Mouse (Mus musculus) limb, embryonic 13.5 days (tissue): ENCODE data around the gene Dok5. TPM values are rescaled to one million over a fixed set of nuclear protein-coding genes. Genes with fewer than 3 reads are reported as not detected.

ENCODE experiments used
- ATAC-seq: fragments of 200-750 bp; cut with Nextera tagmentation; 2 replicates; pipeline ENCODE4 v1.8.0; 2017; ENCODE audit warnings: low read depth, moderate number of reproducible peaks, moderate TSS enrichment; ENCODE audit not compliant: low FRiP score
- H3K27ac ChIP-seq: fragments of 300-500 bp; sonication (generic); 2 replicates; pipeline ENCODE4 v1.5.1; 2015; ENCODE audit warnings: inconsistent platforms, mild to moderate bottlenecking, moderate library complexity
- H3K27me3 ChIP-seq: fragments of 300-500 bp; sonication (generic); 2 replicates; pipeline ENCODE4 v1.6.1; 2015; ENCODE audit warnings: mild to moderate bottlenecking, inconsistent platforms
- H3K36me3 ChIP-seq: fragments of 300-500 bp; sonication (generic); 2 replicates; pipeline ENCODE4 v1.6.1; 2015; ENCODE audit warnings: inconsistent platforms, mild to moderate bottlenecking, moderate library complexity
- H3K4me1 ChIP-seq: fragments of 300-500 bp; sonication (generic); 2 replicates; pipeline ENCODE4 v1.6.1; 2015; ENCODE audit warnings: inconsistent platforms
- H3K4me2 ChIP-seq: fragments of 300-500 bp; sonication (generic); replicated peaks from 2 replicates; pipeline ENCODE4 v1.6.1; 2015; ENCODE audit warnings: inconsistent platforms, mild to moderate bottlenecking, moderate library complexity
- H3K4me3 ChIP-seq: fragments of 300-500 bp; sonication (generic); 2 replicates; pipeline ENCODE4 v1.5.1; 2015; ENCODE audit warnings: moderate library complexity, mild to moderate bottlenecking, inconsistent platforms
- H3K9ac ChIP-seq: fragments of 300-500 bp; sonication (generic); 2 replicates; pipeline ENCODE4 v1.6.1; 2015; ENCODE audit warnings: mild to moderate bottlenecking, inconsistent platforms
- H3K9me3 ChIP-seq: fragments of 300-500 bp; sonication (generic); 2 replicates; pipeline ENCODE4 v1.6.1; 2016; ENCODE audit warnings: inconsistent platforms
- WGBS: fragments of 180-500 bp; shearing (Covaris S2); methylation state at CpG from one replicate; pipeline ENCODE4 v1.1.7; 2015; 5-methylcytosine and 5-hydroxymethylcytosine counted together
- polyA plus RNA-seq: library from polyadenylated mRNA; unstranded; fragments of >200 nt; fragmentation: Nextera tagmentation; extraction: Ambion mirVana; gene quantifications from 2 replicates; pipeline ENCODE4 v1.2.1, GENCODE M21; 2015

The Dok5 gene
- polyA plus RNA-seq, 1 experiment from 2014 or later, result 11.0 TPM

DNA sequence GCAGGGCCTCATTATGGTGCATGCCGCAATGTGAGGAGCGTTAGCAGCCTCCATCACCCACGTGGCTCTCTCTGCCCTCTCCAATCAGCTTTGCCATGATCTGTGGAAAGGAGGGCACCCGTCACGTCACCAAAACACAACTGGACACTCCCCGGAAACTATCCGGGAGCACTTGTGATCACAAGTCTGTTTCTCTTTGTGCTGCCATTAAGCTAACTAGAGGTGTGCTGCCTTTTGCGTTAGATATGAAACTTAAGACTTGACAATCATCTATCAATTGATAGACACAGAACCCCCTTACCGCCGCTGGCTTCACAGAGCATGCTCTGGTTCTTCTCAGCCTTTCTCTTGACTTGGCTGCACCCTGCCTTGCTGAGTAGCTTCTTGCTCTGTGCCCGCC lies 6.9 kb upstream of the Dok5 start:
- H3K27ac ChIP-seq, result no peak overlapping the region
- H3K4me2 ChIP-seq, result no peak overlapping the region
- no peak for ATAC-seq
- no peaks in the 10 kb centered on the region for H3K9me3 ChIP-seq
- 76% methylated on average over 11 of the region's 11 CpGs for WGBS
- no peaks in the 10 kb centered on the region for H3K4me1 ChIP-seq
- H3K4me3 ChIP-seq, result no peak overlapping the region
- H3K36me3 ChIP-seq, result no peaks in the 10 kb centered on the region
- no peaks in the 10 kb centered on the region for H3K27me3 ChIP-seq
- no peak overlapping the region for H3K9ac ChIP-seq

DNA sequence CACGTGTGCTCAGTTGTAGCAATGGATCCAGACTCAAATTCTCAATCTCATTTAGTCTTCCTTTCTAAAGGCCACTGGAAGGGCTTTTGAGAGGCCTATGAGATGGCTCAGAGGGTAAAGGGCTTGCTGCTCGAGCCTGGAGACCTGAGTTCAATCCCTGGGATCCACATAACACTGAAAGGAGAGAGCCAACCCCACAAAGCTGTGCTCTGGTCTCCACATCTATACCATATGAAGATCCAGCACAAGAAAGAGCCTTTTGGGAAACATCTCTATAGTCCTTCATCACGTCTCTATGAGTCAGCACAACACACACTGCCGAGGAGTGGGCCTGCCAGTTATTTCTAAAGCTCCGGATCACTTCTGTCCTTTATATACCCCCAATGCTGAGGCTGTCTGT lies 5.8 kb upstream of the Dok5 start:
- ATAC-seq, result no peak
- H3K36me3 ChIP-seq, result no peaks in the 10 kb centered on the region
- H3K9ac ChIP-seq, result no peak overlapping the region
- no peaks in the 10 kb centered on the region for H3K4me1 ChIP-seq
- no peak overlapping the region for H3K4me2 ChIP-seq
- H3K27ac ChIP-seq, result no peak overlapping the region
- H3K4me3 ChIP-seq, result no peak overlapping the region
- WGBS, result 86% methylated on average over 5 of the region's 5 CpGs
- H3K9me3 ChIP-seq, result no peaks in the 10 kb centered on the region
- peaks cover 8% of the 10 kb centered on the region for H3K27me3 ChIP-seq

- H3K9ac ChIP-seq, result no peak overlapping the region
- H3K4me3 ChIP-seq, result no peak overlapping the region
- ATAC-seq, result no peak
- 47% methylated on average over 6 of the region's 6 CpGs for WGBS
- H3K4me1 ChIP-seq, result peaks cover 10% of the 10 kb centered on the region; the same call in 1 of the 2 replicates
- peaks cover 21% of the 10 kb centered on the region for H3K27me3 ChIP-seq
- H3K4me2 ChIP-seq, result no peak overlapping the region
- no peaks in the 10 kb centered on the region for H3K9me3 ChIP-seq
- no peak overlapping the region for H3K27ac ChIP-seq
- H3K36me3 ChIP-seq, result no peaks in the 10 kb centered on the region
Observed at GRCm38 (mm10) chr2:170726996-170727710, 4.5 kb upstream of the Dok5 start.

DNA sequence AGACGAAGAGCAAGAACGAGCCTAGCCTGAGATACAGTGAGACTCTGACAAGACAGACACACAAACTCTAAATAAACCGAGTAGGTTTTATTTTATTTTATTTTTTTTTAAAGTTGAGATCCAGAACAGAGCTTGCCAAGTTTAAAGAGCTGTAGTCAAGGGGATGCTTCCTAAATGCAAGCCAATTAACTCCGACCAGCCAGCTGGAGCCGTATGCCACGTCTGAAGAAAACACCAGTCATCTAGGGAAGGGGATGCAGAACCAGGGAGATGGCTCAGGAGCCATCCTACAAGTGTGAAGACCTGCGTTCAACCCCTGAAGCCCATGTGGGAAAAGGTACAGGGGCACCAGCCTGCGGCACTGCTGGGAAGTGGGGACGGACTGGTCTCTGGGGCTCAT lies 2.7 kb upstream of the Dok5 start:
- Histone ChIP-seq H3K27ac (no peak overlapping the region), H3K4me3 (no peak overlapping the region), H3K4me2 (no peak overlapping the region), H3K9me3 (no peaks in the 10 kb centered on the region), H3K9ac (no peak overlapping the region), H3K27me3 (peaks cover 36% of the 10 kb centered on the region), H3K36me3 (no peaks in the 10 kb centered on the region), H3K4me1 (peaks cover 14% of the 10 kb centered on the region; the same call in 1 of the 2 replicates)
- ATAC-seq, result no peak
- WGBS, result 88% methylated on average over 9 of the region's 9 CpGs

- Histone ChIP-seq H3K4me3 (no peak overlapping the region), H3K4me2 (no peak overlapping the region), H3K9me3 (no peaks in the 10 kb centered on the region), H3K9ac (no peak overlapping the region), H3K27me3 (peaks cover 36% of the 10 kb centered on the region), H3K27ac (no peak overlapping the region), H3K4me1 (peaks cover 14% of the 10 kb centered on the region; the same call in 1 of the 2 replicates), H3K36me3 (no peaks in the 10 kb centered on the region)
- 53% methylated on average over 2 of the region's 2 CpGs for WGBS
- ATAC-seq, result no peak
Observed at GRCm38 (mm10) chr2:170729661-170730060, 1.9 kb upstream of the Dok5 start.

DNA sequence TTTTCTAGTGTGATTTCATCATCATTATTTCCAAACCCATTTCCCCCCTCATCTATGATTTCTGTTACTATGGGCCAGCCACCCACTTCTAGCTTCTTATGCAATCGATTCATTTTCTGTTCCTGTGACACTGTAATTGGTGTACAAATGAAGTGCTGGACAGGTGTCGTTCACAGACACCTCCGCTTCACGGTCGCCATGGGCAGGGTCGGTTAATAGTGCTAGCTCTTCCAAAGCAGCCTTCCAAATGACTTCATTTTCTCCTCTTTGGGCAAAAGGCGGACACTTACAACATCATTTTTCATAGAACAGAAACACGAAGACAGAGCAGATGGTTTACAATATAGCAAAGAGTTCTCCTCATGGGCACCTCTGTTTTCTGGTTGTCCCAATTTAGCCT lies 1.5 kb upstream of the Dok5 start:
- Histone ChIP-seq H3K9ac (no peak overlapping the region), H3K9me3 (no peaks in the 10 kb centered on the region), H3K36me3 (no peaks in the 10 kb centered on the region), H3K4me3 (no peak overlapping the region), H3K27ac (no peak overlapping the region), H3K27me3 (peaks cover 36% of the 10 kb centered on the region), H3K4me1 (peaks cover 14% of the 10 kb centered on the region; the same call in 1 of the 2 replicates), H3K4me2 (no peak overlapping the region)
- WGBS, result 89% methylated on average over 8 of the region's 8 CpGs
- no peak for ATAC-seq

DNA sequence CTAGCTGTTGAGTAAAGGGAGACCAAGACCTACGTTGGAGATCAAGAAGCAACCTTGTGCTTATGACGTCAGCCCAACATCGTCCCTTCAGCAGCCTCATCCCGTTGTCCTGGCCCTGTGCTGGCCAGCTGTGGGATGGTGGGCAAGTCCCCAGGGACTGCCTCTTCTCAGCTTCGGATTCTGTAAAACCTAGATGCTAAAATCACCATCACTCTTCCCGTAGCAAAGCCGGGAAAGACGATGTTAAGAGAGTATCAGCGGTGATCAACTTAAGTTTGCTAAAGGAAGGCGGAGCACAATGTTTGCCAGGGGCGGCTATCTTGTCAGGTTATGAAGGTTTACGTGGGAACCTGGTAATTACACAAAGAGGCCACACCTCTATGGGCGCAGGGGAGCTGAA lies 826 bp upstream of the Dok5 start:
- Histone ChIP-seq H3K36me3 (no peaks in the 10 kb centered on the region), H3K9me3 (no peaks in the 10 kb centered on the region), H3K9ac (no peak overlapping the region), H3K4me3 (no peak overlapping the region; the same call in 1 of the 2 replicates), H3K4me2 (peak overlapping the region; percentile 94), H3K27ac (no peak overlapping the region), H3K4me1 (peaks cover 14% of the 10 kb centered on the region; the same call in 1 of the 2 replicates), H3K27me3 (peaks cover 36% of the 10 kb centered on the region)
- no peak for ATAC-seq
- 58% methylated on average over 13 of the region's 13 CpGs for WGBS

DNA sequence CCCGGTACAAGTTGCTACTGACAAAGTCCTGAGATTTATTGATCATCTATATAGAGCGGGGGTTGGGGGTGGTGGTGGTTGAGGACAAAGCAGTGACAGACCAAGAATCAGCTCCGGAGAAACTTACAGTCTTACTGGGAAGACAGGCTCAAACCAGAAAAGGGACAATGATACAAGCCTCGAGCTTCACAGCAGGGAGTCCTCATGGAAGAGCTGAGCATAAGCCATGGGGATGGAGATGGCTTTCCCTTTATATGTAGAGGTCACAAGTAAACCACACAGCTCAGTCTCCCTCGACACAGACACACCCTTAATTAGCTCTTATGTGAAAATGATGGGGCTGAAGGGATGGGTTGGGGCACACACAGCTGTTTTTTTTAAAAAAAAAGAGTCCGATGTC lies 402 bp upstream of the Dok5 start:
- 22% methylated on average over 6 of the region's 6 CpGs for WGBS
- Histone ChIP-seq H3K27ac (no peak overlapping the region), H3K4me3 (peak overlapping the region; percentile 57), H3K4me1 (peaks cover 14% of the 10 kb centered on the region; the same call in 1 of the 2 replicates), H3K9me3 (no peaks in the 10 kb centered on the region), H3K27me3 (peaks cover 36% of the 10 kb centered on the region), H3K4me2 (peak overlapping the region; percentile 94), H3K9ac (peak overlapping the region; percentile 69), H3K36me3 (no peaks in the 10 kb centered on the region)
- ATAC-seq, result no peak; the same call in 1 of the 2 replicates

- peaks cover 36% of the 10 kb centered on the region for H3K27me3 ChIP-seq
- no peak overlapping the region for H3K4me3 ChIP-seq
- H3K36me3 ChIP-seq, result no peaks in the 10 kb centered on the region
- H3K9me3 ChIP-seq, result no peaks in the 10 kb centered on the region
- no peak overlapping the region for H3K4me2 ChIP-seq
- H3K27ac ChIP-seq, result no peak overlapping the region
- peaks cover 14% of the 10 kb centered on the region; the same call in 1 of the 2 replicates for H3K4me1 ChIP-seq
- 92% methylated on average over 1 of the region's 1 CpGs for WGBS
- ATAC-seq, result no peak
- H3K9ac ChIP-seq, result no peak overlapping the region
Observed at GRCm38 (mm10) chr2:170733671-170734070, 2.1 kb downstream of the Dok5 start.

- no peak overlapping the region for H3K27ac ChIP-seq
- no peaks in the 10 kb centered on the region for H3K36me3 ChIP-seq
- H3K27me3 ChIP-seq, result peaks cover 36% of the 10 kb centered on the region
- H3K4me3 ChIP-seq, result no peak overlapping the region
- H3K9me3 ChIP-seq, result no peaks in the 10 kb centered on the region
- H3K4me2 ChIP-seq, result no peak overlapping the region
- no peak for ATAC-seq
- WGBS, result 34% methylated on average over 3 of the region's 3 CpGs
- no peak overlapping the region for H3K9ac ChIP-seq
- H3K4me1 ChIP-seq, result peaks cover 14% of the 10 kb centered on the region; the same call in 1 of the 2 replicates
Observed at GRCm38 (mm10) chr2:170734446-170734845, 2.8 kb downstream of the Dok5 start.

- 85% methylated on average over 9 of the region's 9 CpGs for WGBS
- no peaks in the 10 kb centered on the region for H3K9me3 ChIP-seq
- ATAC-seq, result no peak
Observed at GRCm38 (mm10) chr2:170738446-170738845, 6.8 kb downstream of the Dok5 start.

DNA sequence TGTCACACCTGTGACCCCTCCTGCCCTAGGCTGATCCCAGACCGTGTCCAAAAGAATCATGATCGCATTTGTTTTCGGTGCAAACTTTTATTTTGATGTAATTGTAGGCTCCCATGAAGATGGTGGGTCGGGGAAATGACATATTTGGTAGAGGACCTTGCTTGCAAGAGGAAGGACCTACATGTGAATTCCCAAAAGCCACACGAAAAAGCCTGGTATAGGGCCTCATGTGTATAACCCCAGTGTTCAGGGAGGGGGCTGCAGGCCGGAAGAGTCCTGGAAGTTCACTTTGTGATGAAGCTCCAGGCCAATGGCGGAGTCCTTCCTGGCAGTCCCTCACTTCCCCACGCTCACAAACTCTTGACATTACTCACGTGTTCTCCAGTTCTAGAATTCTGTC lies 7.3 kb downstream of the Dok5 start:
- no peak overlapping the region for H3K27ac ChIP-seq
- H3K4me1 ChIP-seq, result peaks cover 3% of the 10 kb centered on the region
- no peak overlapping the region for H3K4me2 ChIP-seq
- ATAC-seq, result no peak
- H3K4me3 ChIP-seq, result no peak overlapping the region
- no peaks in the 10 kb centered on the region for H3K36me3 ChIP-seq
- H3K9me3 ChIP-seq, result no peaks in the 10 kb centered on the region
- H3K9ac ChIP-seq, result no peak overlapping the region
- 91% methylated on average over 9 of the region's 9 CpGs for WGBS
- no peaks in the 10 kb centered on the region; the same call in 1 of the 2 replicates for H3K27me3 ChIP-seq

More at GRCm38 (mm10) chr2:170738446-170738845, 6.8 kb downstream of the Dok5 start:
- H3K4me3 ChIP-seq, result no peak overlapping the region
- peaks cover 3% of the 10 kb centered on the region for H3K4me1 ChIP-seq
- H3K27ac ChIP-seq, result no peak overlapping the region
- H3K36me3 ChIP-seq, result no peaks in the 10 kb centered on the region
- no peak overlapping the region for H3K4me2 ChIP-seq
- H3K9ac ChIP-seq, result no peak overlapping the region
- H3K27me3 ChIP-seq, result peaks cover 3% of the 10 kb centered on the region
